Mouse (Mus musculus): ENCODE results near the gene Rbms1.

Gene Rbms1

DNA sequence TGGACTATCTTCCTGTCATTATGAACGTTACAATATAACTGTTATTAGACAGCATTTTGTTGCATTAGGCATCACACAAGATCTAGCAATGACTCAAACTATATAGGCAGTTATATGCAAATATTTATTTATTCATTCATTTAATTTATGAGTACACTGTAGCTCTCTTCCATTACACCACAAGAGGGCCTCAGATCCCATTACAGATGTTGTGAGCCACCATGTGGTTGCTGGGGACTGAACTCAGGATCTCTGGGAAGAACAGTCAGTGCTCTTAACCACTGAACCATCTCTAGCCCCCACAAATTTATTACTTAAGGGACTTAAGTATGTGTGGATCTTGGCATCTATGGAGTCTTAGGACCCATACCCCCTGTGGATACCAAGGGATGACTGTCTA lies 214.4 kb downstream of the Rbms1 start:
- no peak for DNase-seq

GRCm38 (mm10) chr2:60747590-60747989 lies 215.4 kb downstream of the Rbms1 start:
- DNase-seq = no peak

DNA sequence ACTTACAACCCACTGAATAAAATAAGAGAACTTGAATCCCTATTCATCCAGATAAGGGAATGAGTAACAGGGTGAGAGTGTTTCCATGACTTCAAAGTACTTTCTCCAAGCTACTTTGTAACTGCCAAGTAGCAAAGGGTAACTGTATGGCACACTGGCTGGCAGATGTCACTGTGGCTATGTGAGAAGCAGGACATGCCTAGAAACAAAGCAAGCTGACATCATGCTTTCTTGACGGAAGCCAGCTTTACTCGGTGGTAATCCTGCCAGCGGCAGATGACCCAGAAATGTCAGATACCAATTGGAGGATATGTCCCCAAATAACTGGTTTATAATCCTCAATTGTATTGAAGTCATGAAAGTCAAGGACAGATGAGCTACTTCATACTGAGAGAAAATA lies 218.3 kb downstream of the Rbms1 start:
- no peak for DNase-seq

GRCm38 (mm10) chr2:60739389-60740137 lies 223.4 kb downstream of the Rbms1 start:
- no peak for DNase-seq

- DNase-seq = no peak
Observed at GRCm38 (mm10) chr2:60730929-60731328, 232.1 kb downstream of the Rbms1 start.

GRCm38 (mm10) chr2:60730024-60730423 lies 233.0 kb downstream of the Rbms1 start:
- DNase-seq = no peak

GRCm38 (mm10) chr2:60728902-60729585 lies 233.9 kb downstream of the Rbms1 start:
- DNase-seq = no peak

DNA sequence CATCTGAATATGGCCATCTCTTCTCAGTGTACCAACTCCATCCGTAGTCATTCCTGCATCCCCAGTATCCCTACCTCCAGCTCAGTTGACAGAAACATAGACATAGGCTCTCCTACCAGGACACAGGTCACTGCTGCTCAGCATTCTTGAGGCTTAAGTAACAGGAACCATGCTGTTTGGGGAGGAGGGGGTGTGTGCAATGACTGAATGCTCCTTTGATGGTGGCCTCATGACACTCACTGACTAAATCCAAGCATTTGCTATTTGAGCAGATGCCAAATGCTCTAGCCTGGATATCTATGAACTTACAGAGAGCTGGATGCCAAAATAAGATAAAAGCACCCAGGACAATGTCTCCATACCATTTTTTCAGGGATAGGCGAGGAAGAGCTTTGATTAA lies 238.3 kb downstream of the Rbms1 start:
- DNase-seq = no peak

DNA sequence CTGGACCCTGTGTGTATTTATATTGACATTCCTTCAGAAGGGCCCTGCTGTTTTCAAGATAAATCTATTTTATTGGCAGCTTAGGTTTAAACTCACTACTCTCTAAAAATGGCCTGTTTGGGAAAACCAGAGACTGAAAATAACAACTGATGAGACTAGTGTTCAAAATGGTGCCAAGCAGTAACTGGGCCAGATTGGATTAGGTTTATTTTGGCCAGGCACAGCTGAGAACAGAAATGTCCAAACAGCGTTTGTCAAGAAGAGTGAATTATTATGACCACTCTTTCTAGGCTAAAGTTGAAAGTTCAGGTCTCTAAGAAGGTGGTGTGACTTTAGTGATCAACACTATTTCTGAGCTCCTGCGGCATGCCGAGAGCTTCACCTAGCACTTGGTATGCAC lies 240.0 kb downstream of the Rbms1 start:
- DNase-seq = no peak

DNA sequence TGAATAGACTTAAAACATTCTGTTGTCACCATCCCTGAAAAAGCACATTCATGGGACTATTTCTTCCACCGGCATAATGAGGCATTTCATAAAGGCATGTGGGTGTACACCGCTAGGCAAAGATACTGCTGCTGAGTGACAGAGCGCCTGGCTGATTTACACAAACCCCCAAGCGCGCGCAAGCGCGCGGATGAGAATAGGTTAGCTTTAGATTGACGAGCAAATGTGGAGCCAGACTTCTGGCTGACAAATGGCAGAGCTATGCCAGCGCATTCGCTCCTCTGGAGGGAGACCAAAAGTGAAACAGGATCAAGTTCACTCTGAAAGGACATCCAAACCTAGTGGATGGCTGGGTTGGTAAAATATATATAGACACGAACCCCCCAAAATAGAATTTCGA lies 240.5 kb downstream of the Rbms1 start, which contains the start of gene Itgb6:
Itgb6 (minus strand) TSS at position 130 of the 400 bp plus-strand sequence.
- no peak for DNase-seq

DNA sequence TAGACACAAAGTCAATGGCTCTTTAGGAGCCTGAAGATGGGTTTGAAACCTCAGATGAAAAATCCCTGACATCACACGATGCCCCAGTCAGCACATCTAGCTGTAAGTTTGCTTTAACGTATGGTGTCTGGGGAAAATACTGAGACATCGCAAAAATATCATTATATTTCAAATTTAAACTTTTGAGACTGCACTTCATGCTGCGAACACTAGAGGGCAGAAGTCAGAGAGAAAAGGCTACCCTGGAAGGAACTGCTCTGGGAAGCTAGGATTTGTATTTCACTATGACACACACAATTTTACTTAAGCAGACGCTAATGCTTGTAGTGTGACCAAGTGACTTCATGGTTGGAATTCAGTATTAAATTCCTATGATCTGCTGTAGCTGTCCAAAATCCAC lies 242.1 kb downstream of the Rbms1 start:
- DNase-seq = no peak

DNA sequence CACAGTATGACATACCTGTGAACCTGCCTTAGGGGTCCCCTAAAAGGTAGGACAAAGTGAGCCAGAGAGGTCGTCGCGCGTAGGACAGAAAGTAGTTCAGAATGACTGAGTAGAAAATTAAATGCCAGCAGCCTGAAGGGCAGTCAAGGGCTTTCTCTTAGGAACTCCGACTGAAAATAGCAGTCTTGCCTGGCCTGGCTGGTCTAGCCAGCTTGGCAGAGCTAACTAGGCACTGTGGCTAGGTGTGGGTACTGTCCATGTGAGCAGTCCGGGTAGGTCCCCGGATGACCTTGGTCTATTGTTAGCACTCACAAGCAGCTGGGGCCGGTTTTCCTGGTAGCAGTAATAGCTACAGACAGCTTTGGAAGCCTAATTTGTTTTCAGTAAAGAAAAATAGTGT lies 242.8 kb downstream of the Rbms1 start:
- no peak for DNase-seq

GRCm38 (mm10) chr2:60717348-60717747 lies 245.6 kb downstream of the Rbms1 start:
- peak; percentile 70 to 82 for DNase-seq

- no peak for DNase-seq
Observed at GRCm38 (mm10) chr2:60716549-60716948, 246.4 kb downstream of the Rbms1 start.

DNA sequence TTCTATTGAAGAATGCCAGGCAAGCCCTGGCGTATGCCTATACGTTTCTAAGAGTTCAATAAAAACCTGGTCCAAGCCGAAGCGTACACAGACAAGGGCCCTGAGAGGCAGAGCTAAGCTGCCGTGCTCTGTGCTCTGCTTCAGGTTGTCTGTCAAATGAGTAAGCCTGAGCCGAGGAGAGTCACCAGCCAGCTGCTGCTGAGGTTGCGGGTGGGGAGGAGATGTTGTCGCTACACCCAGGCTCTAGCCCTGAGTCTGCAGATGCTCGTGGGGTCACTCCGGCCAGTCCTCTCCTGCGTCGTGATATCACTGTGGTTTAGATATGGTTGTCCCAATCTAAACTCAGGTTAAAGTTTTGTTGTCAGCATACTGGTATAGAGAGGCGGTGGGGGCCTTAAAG lies 247.2 kb downstream of the Rbms1 start:
- no peak for DNase-seq

DNA sequence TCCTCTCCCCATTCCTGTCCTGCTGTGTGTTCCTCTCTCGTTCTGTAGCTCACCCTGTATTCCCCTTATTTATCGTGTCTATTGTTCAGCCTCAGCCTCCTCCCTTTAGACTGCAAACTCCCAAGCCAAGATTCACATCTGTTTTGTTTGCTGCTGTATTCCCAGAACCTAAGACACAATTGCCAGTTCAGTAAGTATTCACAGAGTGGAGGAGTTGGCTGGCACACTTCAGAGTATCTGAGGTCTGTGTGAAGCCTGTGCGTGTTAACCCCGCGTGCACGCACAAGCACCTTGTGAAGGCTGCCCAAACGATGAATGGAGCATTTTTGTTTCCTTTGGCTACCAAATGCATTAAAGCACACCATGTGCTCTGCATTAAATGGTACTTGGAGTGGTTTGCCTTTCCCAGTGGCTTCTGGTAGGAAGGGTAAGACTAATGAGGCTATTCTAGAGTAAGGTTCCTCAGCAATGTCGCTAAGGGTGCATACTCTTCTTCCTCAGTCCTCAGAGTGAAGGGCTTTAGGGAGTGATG lies 248.0 kb downstream of the Rbms1 start:
- no peak for DNase-seq

- no peak for DNase-seq
Observed at GRCm38 (mm10) chr2:60714475-60714874, 248.5 kb downstream of the Rbms1 start.

DNA sequence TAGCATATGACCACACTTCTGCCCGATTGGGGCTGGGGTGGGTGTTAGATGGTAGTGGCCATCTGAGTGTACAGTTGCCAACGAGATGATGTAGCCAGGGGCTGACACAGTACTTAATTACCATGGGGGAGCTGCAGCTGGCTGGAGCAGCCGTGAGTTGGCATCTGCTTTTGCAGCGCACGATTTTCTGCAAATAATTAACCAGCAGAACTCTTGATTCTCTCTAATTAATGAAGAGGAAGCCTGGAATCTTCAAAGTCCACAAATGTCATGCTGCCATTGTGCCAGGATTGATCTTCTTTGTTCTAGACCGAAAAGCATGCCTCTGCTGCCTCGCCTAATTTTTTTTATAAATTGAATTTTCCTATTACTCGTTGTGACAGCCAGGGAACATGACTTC lies 249.1 kb downstream of the Rbms1 start:
- no peak for DNase-seq

DNA sequence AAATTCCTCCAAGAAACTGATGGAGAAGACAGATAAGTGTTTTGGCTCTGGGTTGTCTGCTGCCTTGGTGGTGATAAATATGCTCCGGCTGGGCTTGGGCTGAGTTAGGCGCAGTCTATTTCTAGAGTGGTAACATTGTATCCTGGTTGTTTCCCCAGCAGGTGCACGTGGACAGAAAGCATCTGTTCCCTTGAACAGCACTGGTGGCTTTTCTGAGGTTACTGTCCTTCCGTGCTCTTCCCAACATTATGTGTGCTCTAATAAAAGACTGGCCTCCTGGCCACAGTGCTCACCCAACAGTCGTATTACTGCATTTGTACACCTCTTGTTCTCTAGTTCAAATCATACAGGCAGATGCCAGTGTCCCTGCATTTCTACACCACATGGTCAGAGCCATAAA lies 250.1 kb downstream of the Rbms1 start:
- DNase-seq = no peak

GRCm38 (mm10) chr2:60712483-60712882 lies 250.5 kb downstream of the Rbms1 start:
- no peak for DNase-seq

GRCm38 (mm10) chr2:60711098-60711880 lies 251.7 kb downstream of the Rbms1 start:
- DNase-seq = no peak

- DNase-seq = no peak
Observed at GRCm38 (mm10) chr2:60710317-60710716, 252.7 kb downstream of the Rbms1 start.

DNA sequence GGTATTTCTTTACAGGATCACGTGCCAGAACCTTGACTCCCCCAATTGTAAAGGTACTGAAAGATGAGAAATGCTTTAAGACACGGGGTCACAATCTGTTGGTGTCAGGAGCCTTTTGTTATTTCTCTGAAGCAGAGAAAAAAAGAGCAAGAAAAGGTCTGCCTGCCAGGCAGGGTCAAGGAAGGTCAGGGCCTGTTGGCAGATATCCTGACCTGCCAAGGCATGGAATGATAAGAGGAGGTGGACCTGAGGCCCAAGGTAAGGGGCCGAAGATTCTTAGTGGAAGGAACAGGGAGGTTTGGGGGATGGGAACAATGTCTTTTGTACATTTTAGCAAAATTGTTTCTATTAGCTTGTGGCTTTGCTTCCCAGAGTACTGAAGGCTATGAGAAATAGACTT lies 254.3 kb downstream of the Rbms1 start:
- DNase-seq = no peak

Measured in thymus, postnatal 36 days (tissue).